Mouse (Mus musculus): ENCODE results near the gene Ccsap.

DNA sequence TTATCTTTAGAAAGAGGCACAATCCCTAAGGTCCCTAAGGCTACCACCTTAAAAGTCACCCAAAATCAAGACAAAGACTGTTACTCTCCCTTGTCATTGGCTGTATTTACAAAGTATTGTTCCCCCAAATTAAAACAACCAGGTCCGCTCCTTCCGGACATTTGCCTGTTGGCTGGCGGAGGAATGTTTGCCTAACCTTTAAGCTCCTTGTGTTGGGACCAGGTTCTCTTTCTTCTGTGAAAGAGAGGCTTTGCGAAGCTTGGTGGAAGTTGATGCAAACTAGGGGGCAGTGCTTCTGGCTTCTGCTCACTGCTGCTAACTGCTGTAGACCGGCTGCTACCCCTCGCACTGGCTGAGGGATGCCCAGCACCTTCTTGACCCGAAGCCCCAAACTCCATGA is 51.3 kb downstream of the Ccsap start:
- TF ChIP-seq CTCF (IDR thresholded peaks at IDR 0.05; ENCODE audit: low read depth) (no peak), EP300 (IDR thresholded peaks at IDR 0.05; ENCODE audit: low read depth) (no peak)
